Mouse (Mus musculus) CD4-positive, CD25-positive, alpha-beta regulatory T cell, adult 4 months (primary cell): ENCODE data around the gene Plac1. TPM values are rescaled to one million over a fixed set of nuclear protein-coding genes. Genes with fewer than 3 reads are reported as not detected.

Experiments
- ATAC-seq: one replicate; pipeline ENCODE4 v1.8.0; 2017
- polyA plus RNA-seq, 2 experiments: library from polyadenylated mRNA; unstranded; fragments of 100-300 nt; shearing (Covaris generic); gene quantifications; one replicate each; pipeline ENCODE4 v1.2.1; 2017

Plac1 gene
- polyA plus RNA-seq, 2 experiments from 2014 or later, result not detected

DNA sequence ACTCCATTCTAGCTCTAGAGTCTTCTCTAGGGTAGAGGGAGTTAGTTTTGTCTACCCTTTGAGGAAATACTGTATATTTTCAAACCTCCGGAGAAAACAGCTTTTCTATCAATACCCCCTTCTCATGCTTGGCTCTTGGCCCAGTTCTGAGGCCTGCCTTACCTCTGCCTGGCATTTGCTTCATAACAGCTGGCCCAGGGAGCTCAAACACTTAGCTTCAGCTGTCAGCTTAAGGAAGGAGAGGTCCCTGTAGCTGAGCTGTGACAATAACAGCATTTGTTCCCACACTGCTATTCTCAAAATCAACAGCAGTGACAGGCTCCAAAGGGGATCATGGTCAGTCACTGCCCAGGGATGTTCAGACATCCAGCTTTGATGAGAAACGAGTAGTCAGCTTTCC, 138.7 kb downstream of the Plac1 start:
- no peak for ATAC-seq

DNA sequence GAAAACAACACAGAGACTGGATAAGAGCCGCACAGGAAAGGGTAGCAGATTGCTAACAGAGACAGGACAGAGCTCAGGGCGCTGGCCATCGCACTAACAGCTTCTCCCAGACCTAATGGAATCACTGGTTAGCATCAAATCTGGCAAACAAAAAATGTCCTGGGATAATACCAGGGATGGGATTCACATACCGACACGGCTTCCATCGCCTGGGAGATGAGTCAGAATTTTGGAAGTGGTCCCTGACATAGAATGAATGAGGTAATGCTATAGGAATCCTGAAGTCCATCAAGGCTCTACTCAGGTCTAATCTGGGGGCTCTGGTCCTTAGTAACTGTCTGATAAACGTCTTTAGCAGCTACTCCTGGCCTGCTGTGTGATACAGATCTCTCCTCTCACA, 140.0 kb downstream of the Plac1 start:
- no peak for ATAC-seq

DNA sequence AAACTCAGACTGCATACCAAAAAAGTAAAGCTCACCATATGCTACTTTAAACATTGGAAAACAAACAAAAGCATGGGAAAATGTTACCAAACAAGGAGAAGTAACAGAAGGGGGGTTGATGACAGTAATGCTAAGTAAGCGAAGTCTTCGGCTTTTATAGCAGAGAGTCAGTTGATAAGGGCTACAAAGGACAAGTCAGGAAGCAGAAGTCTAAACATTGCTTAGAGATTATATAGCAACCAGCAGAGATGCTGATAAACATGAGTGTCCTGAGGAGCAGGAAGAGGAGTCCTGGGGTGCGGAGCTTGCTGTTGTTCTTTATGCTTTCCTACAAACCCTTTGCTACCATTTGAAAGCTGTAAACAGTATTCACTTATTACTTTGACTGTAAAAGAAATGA, 140.6 kb downstream of the Plac1 start:
- no peak for ATAC-seq

DNA sequence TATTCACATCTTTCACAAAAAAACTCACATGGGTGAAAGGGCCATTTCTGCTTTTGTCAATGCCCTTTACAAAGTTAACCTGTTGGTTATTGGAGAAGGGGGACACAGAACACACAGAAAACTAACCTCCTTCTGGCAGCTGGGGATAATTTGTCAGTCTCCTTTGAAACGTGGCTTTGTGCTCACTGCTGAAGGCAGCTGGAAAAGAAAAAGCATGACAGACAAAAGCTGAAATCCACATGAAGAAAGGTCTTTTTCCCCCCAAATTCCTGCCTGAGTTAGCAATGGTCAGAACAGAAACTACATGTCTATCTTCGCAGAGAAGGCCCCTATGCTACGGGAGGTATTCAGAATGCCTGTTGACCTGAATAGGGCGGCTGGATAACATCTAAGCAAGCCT, 141.6 kb downstream of the Plac1 start:
- no peak for ATAC-seq

DNA sequence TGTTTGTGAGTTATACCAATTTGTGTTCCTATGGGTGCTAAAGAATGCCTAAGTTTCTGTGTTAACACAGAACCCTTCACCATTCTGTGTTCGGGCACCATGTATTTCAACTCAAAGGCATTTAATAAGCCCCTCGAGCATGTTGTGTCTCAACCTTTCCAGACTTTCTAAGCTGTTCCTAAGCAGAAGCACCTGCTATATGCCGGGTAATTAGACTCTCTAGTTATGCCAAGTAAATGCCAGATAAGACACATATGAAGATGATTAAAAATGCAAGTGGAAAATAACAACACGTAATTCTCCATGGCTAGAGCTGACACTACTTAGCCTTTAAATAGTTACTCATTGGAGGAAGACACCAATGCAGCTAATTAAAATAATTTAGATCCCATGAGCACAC, 142.1 kb downstream of the Plac1 start:
- ATAC-seq, result no peak

DNA sequence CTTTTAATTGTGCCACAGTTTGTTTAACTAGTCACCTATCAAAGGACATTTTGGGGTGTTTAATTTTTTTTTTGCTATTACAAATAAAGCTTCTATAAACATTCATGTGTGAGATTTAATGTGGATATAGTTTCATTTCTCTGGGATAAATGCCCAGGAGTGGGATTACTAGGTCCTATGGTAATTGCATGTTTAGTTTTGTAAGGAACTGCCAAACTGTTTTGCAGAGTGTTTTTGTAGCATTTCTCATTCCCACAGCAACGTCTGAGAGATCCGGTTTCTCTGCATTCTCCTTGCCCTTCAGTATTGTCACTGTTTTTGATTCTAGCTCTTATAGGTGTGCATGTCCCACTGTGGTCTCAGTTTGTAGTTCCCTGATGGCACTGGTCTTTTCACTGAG, 146.5 kb downstream of the Plac1 start:
- ATAC-seq, result no peak

DNA sequence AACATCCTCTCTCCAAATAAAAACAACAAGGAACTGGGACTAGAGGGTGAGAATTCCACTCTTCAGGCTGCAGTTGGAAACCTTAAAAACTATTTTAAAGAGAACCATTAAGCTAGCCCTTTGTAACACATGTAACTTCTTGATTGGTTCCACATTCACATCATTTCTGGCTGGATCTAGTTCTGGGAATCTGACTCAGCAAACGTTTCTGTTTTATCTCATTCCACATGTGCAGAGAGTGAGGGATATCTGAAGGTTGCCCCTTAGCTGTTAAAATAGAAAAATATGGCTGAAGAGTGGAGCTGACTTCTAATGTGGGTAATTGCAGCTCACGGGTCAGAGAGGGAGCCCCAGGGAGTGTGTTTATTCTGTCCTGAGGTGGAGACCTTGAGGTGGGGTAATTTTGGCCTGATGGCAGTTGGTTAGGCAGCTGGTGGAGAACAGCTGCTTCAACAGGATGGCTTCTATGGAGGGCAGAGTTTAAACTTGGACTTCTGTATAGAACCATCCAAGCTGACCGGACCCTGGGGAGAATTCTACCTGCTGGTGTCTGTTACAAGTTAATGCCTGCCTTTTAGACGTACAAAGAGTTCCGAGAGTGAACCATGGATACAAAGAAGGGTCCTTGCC, 151.1 kb downstream of the Plac1 start:
- no peak for ATAC-seq

DNA sequence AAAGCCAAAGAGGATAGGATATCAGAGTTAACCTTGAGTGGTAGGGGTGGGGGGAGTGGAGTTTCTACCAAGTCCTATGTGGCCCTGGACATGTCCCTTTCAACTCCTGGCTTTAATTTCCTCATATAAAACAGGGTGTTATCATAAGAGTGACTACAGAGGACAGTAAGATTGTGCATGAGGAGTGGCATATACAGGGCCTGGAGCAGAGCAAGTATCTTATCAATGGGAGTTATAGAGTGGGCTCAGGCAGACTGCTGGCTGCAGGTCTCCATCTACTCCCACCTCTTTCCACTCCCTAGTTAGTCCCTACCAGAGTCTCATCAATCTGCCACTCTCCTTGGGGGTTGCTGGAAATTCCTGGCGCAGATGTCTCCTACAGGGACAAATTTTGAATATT, 152.7 kb downstream of the Plac1 start:
- ATAC-seq, result no peak

DNA sequence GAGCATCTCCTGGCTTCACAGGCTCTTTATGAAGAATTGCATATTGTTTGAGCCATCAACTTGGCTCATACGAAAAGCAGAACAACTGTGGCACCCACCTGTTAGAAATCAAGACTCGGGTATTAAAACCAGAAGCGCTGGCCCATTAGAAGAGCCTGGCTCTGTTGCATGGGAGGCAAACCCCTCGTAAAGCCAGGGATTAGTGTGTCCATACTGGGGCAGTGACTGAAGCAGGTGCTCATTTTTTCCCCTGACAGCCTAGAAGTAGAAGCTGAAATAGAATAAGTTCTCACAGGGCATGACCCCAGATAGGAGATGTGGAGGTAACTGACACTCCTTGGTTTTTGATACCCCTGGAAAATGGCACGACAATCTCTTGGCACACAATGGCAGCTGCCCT, 154.4 kb downstream of the Plac1 start:
- no peak for ATAC-seq

DNA sequence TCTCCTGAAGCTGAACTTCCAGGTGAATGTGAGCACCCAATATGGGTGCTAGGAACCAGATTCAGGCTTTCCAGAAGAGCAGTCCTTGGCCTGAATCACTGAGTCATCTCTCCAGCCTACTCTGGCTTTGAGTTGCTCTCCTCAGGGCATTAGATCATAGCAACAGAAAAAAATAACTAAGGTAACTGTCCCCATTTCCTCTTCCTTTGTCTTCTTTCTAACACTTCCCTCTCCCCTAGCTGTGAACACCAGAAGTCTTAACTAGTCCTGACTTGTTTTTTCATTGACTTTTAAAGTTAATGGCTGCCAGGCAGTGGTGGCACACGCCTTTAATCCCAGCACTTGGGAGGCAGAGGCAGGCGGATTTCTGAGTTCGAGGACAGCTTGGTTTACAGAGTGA, 175.5 kb downstream of the Plac1 start:
- ATAC-seq, result no peak

DNA sequence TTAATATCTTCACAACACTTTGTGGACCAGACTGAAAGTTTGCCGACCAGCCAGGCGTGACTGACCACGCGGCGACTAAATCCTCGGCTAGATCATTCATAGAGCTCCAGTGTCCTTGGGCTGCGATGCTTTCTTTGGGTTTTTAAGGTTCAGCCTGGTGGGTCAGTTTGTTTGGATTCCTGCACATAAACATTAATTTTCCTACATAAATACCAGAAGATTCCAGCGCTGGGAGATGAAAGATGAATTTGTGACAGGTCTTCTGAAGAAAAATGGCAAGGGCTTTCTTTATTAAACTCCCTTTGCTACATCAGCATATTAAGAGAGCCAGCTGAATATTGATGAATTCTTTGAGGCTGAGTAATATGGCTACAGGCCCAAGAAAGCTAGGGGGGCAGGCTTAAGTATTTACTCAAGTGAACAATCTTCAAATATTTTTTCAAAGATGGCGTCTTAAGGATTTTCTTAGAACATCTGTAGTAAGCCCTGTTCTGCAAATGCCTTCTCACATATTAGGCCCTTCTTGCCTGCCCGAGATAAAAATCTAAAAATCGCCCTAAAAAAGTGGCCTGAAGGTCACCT, 180.4 kb downstream of the Plac1 start:
- no peak for ATAC-seq

DNA sequence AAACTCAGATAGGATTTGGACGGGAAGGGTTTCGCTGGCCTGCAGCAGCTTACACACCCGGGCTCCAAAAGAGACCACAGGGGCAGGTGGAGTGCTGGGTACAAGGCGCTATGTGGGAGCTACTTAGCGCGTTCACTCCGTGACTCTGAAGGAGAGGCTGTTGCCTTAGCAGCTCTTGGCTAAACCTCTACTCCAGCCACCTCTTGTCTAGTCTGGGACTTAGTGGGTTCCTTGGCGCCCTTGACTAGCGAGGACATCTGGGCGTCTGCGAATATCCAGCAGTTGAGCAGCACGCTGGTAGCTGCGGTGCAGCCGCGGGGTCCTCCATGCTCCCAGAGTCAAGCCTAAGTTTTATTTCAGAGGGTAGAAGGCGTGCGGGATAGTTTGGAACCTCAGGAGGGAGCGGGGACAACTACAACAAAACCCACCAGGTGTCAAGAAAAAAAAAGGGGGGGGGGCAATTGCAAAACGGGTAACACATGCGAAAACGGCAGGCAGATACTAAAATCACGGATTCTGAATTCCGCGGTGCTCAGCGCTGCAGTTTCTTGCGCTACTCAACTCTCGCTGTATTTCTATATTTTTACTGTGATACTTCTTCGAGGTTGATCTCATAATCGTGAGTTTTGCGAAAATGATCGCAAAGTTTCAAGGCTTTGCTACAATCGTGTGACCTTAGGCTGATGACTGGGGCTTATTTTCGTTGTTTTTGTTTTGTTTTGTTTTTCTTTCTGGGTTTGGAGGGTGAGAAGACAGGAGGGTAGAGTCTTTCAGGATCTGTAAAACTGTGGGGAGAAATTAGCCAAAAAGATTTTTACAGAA, 181.2 kb downstream of the Plac1 start:
- no peak for ATAC-seq

DNA sequence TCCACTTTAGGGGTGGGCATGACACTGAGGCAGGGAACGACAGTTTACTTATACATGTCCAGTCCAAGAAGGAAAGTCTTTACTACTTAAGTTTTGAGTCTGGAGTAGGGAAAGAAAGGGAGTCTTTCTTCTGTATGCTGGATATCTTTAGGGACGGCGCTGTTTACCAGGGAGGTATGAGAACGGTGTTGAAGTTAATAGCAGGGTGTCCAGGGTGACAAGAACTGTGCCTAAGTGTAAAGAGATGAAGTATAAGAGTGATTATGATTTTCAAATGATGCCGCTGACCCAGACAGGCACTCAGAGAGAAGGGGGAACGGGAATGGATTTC, 182.2 kb downstream of the Plac1 start:
- no peak for ATAC-seq

DNA sequence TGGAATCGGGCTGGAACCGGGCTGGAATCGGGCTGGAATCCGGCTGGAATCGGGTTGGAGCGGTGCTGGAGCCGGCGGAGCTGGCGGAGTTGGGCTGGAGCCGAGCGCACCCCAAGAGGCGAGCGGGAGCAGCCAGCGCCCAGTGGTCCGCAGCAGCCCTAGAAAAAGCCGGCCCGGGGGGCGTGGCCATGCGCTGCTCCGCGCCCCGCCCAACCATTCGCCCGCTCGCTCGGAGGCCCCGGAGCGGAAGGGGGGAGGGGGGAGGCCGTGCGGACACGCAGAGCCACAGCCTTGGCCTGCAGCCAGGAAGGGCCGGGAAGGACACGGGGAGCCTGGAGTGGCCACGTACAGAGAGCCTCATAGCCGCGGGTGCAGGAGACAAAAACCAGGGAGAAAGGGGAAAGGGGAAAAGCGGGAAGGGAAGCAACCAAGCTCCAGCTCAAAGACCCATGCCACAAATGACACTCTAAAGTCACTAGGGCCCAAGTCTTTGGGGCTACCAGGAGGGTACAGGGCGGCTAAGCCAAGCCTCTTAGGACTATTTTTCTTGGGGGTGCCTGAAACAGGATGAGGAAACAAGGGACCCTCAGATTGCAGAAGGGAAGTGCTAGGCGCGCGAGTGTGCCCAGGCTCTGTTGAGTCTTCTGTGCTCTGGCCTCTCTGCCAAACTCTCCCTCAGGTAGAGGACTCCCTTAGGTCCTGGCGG, 182.7 kb downstream of the Plac1 start:
- peak; percentile 72 for ATAC-seq

DNA sequence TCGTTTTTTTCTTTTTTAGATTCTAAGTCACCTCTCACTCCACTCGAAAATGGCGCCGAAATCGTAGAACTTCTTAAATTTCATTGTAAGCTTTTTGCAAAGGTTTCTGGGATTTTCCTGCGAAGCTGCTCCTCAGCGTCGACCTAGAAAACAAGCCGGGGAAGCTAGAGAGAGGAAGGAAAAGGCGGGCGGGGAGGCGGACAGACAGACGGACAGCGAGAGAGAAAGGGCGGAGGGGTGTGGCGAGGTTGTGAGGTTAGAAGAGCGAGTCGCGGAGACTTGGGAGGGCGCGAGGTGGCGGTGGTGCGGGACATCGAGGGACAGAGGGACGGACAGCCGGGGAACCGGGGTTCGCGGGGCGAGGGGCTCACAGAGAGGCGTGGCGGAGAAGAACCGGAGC, 183.3 kb downstream of the Plac1 start:
- ATAC-seq, result peak; percentile 18

DNA sequence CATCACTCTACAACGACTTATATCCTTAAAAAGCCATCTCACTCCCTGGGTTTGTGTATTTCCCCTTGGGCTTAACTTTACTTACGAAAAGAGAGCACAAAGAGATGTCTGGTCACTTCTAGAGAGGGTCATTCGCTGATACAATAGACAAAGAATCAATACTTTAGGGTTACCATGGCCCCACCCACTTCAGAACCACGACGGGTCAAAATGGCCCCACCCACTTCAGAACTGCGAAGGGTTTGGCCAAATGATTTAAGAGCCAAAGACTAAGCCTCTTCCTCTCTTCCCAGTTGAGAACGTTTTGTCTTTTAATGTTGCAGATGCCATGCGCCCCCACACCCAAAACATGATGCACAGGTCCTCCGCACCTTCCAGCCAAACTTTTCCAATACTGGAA, 184.1 kb downstream of the Plac1 start:
- no peak for ATAC-seq

DNA sequence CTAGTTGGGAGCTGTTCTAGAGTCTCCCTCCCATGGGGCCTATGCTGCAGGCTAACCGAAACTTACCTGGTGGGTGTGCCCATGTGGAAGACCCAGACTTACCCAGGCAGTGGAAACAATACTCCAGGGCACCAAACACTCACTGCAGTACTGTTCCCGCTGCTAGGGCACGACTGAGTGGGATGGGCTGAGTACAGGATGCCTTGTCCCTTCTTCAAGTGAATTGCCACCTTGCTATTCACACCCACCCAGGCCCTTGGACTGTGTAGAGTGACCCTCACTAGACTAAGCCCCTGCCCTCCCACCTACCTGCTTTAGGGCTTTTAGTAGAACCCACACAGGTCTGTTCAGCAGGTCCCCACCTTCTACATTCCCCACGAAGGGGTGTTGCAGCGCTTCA, 186.0 kb downstream of the Plac1 start:
- ATAC-seq, result no peak

DNA sequence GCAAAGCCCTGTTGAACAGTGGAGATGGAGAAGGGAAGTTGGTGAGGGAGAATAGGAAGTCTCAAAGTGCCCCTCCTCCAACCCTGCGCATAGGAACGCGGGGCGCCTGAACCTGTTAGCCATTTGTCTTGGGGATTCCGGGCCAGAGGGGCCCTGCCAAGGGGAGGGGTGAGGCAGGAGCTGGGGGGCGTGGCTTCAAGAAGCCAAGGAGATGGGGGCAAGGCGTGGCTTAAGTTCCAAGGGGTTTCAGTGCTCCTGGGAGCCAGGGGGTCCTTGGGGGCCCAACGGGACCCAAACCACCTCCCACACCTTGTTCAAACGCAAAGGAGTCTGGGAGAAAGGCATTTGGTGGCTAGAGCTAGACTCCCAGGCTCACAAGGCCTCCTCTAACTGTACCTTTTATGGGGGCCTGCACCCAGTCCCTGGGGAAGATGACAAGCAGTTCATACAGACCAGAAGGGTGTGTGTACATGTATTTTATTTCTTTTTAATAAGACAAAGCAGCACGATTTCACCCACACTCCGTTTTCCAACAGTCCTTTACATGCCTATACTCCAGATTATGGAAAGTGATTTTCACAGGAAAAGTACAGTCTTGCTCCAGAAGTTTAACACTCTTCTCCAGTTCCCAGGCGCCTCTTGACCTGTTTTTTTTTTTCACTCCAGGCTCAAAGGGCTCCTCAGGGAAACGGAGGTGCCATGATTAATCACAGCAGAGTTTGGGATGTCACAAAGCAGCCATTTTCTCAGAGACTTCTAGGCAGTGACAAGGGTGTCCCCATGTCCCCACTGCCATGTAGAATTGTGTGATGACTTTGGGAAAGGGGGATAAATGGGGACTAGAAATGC, 187.0 kb downstream of the Plac1 start:
- no peak for ATAC-seq

DNA sequence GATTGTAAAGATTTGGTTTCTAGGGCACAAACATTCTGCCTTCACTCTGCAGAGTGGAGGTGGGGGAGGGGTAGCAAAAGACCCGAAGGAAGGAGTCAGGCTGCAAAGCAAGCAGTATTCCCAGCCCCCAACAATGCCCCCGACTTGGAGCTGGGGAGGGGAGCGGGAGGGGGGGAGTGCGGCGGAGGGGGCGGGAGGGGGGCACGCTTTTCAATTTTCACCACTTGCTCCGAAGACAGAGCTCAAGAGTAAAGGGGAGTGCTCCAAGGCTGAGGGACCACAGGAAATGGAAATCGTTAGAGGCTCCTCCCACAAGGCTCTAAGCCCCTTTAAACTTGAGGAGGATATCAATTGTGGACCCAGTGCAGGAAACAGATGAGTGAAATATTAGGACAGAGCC, 189.6 kb downstream of the Plac1 start:
- ATAC-seq, result no peak

DNA sequence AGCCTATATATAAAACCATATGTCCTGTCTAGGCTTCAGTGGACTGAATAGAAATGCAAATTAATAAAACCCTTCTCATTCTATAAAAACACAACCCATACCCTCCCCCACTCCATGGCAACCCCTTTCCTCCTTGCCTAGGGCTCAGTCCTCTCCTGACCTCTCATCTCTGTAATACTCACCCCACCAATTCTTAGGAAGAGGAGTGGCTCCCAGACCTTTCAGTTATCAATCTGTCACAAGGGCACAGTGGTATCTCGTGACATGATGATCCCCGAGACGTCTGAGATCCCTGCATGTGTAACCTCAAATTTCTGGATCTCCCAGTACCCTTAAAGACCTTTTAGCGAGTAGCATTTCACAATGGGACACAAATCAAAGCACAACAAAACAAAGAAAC, 190.7 kb downstream of the Plac1 start:
- no peak for ATAC-seq

DNA sequence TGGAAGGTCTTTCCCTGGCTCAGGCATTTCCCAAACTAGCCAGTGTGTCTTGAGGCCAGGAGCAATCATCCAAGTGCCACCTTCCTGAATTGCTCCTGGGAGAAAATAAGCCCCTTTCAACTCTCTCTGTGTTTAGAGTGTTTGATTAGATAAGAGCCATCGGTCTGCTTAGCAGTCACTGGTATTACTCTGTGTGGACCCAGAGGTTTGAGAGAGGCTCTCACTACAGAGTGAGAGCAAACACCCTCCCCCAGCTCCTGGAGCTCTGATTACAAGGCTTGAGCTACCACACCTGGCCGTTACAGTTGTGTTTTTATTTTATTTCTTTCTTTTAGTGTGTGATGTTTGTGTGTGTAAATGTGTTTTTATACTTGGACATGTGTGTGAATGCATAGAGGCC, 193.0 kb downstream of the Plac1 start:
- no peak for ATAC-seq

DNA sequence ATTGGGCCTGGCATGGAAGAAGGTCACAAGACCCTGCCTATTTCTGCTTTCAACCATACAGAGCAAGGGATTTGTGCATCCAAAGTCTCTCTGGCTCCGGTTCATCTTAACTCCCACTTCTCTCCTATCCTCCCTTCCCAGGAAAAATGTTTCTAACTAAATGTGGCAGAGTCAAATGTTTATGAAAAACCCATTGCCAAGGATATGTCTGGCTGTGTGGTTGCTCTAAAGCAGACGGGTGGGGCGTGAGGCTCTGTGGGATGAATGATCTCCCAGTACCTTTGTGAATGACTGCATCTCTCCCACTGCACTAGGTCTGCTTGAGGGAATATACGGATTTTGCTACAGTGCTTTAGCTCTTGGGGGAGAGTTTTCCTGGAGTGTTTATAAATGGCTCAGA, 193.9 kb downstream of the Plac1 start:
- no peak for ATAC-seq
